Mouse (Mus musculus) testis, adult 2 months (tissue): ENCODE measurements around the gene Ppp2r5b. TPM values are rescaled to one million over a fixed set of nuclear protein-coding genes. Genes with fewer than 3 reads are reported as not detected.

ENCODE experiments used
- H3K27ac ChIP-seq: fragments of 200-500 bp; 2 replicates; pipeline ENCODE4 v1.5.1; 2012; ENCODE audit warnings: low read depth, low read length; ENCODE audit not compliant: control insufficient read depth, insufficient read depth
- H3K27me3 ChIP-seq: fragments of 200-500 bp; 2 replicates; pipeline ENCODE4 v1.6.1; 2012; ENCODE audit warnings: mild to moderate bottlenecking, low read length, moderate library complexity; ENCODE audit not compliant: control insufficient read depth, insufficient read depth
- H3K36me3 ChIP-seq: fragments of 200-500 bp; 2 replicates; pipeline ENCODE4 v1.6.1; 2012; ENCODE audit warnings: mild to moderate bottlenecking, low read length; ENCODE audit not compliant: control insufficient read depth, insufficient read depth
- H3K4me1 ChIP-seq: fragments of 200-500 bp; 2 replicates; pipeline ENCODE4 v1.6.1; 2012; ENCODE audit warnings: low read length; ENCODE audit not compliant: control insufficient read depth, insufficient read depth
- H3K4me3 ChIP-seq: fragments of 200-500 bp; 2 replicates; pipeline ENCODE4 v1.5.1; 2012; ENCODE audit warnings: low read depth, mild to moderate bottlenecking, low read length, moderate library complexity, mixed read lengths; ENCODE audit not compliant: control insufficient read depth
- CTCF ChIP-seq: fragments of 200-500 bp; IDR thresholded peaks from 2 replicates; pipeline ENCODE4 v1.5.1; 2012; ENCODE audit warnings: low read depth, mild to moderate bottlenecking, inconsistent platforms, low read length, moderate library complexity; ENCODE audit not compliant: control insufficient read depth, insufficient read depth, insufficient replicate concordance
- POLR2A ChIP-seq: fragments of 200-500 bp; IDR thresholded peaks from 2 replicates; pipeline ENCODE4 v1.6.1; 2012; ENCODE audit warnings: low read depth, mild to moderate bottlenecking, inconsistent platforms, low read length, moderate library complexity; ENCODE audit not compliant: control insufficient read depth
- polyA plus RNA-seq: library from polyadenylated mRNA; depleted of rRNA; stranded (reverse); fragments of >200 nt; gene quantifications from 2 replicates; pipeline ENCODE4 v1.2.3, GENCODE M21; 2012

The Ppp2r5b gene
- polyA plus RNA-seq, 1 experiment: 4.6 TPM

- H3K27me3 ChIP-seq: no peaks in the 10 kb centered on the region
- no peaks in the 10 kb centered on the region for H3K36me3 ChIP-seq
- no peak overlapping the region for H3K4me3 ChIP-seq
- no peak overlapping the region for H3K27ac ChIP-seq
- TF ChIP-seq POLR2A (no peak), CTCF (no peak)
- H3K4me1 ChIP-seq: peaks cover 16% of the 10 kb centered on the region
Observed at GRCm38 (mm10) chr19:6233647-6234046, 2.0 kb downstream of the Ppp2r5b start.

DNA sequence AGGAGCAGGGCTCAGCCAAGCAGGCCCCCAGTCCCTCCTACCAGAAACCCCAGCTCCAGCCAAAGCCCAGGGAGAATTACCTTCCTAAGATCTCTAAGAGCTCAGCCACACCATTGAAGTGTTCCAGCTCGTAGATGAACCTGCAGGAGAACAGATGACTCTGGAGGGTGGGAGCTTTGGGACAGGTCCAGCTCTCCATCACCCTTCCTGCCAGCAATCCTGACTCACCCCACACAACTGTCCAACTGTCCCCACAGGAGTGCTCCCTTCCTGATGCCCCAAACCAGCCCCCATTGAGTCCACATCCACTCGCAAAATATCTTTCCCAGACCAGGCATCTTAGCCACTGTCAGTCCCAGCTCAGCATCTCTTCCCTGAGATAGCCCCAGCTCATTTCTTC, 4.6 kb downstream of the Ppp2r5b start:
- no peaks in the 10 kb centered on the region for H3K36me3 ChIP-seq
- TF ChIP-seq POLR2A (no peak), CTCF (no peak)
- peaks cover 12% of the 10 kb centered on the region for H3K4me1 ChIP-seq
- H3K27ac ChIP-seq: no peak overlapping the region
- no peaks in the 10 kb centered on the region for H3K27me3 ChIP-seq
- no peak overlapping the region for H3K4me3 ChIP-seq

DNA sequence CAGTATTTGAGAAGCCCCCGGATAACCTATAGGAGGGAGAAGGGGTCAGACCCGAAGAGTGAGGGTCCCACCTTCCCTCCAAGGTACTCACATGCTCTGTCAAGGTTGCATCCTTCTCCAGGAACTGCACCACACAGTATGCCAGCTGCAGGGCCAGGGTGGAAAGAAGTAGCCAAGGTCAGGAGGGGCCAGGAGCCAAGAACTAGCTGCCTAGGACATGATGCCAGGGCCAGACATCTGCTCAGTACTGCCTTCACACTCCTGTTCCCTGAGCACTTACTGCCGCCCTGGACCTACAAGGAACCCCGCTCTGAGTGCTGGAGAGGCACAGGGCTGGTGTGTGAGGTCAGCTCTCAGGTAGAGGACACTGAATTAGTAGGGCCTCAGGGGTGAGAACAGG, 5.3 kb downstream of the Ppp2r5b start:
- no peak for TF ChIP-seq CTCF
- TF ChIP-seq POLR2A: no peak
- H3K27ac ChIP-seq: no peak overlapping the region
- no peaks in the 10 kb centered on the region for H3K36me3 ChIP-seq
- H3K4me1 ChIP-seq: peaks cover 7% of the 10 kb centered on the region
- H3K4me3 ChIP-seq: no peak overlapping the region
- no peaks in the 10 kb centered on the region for H3K27me3 ChIP-seq

DNA sequence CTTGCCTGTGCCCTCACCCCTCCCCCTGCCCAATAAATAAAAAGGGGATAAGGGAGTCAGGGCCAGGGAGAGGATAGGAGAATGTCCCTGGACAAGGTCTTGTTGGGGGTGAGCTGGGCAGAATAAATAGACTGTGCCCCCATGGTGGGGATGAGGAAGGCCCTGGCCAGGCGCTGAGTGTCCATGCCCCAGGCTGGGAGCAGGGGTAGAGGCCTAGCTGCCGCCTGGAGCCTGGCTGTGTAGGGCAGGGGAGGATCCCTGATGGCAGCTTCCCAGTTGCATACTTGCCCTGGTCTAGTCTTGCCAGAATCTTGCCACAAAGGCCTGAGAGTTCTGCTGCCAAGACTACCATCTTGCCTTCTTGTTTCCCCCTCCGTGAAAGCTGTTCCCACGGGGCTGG, 7.8 kb downstream of the Ppp2r5b start:
- Histone ChIP-seq H3K27ac (no peak overlapping the region), H3K36me3 (no peaks in the 10 kb centered on the region)

DNA sequence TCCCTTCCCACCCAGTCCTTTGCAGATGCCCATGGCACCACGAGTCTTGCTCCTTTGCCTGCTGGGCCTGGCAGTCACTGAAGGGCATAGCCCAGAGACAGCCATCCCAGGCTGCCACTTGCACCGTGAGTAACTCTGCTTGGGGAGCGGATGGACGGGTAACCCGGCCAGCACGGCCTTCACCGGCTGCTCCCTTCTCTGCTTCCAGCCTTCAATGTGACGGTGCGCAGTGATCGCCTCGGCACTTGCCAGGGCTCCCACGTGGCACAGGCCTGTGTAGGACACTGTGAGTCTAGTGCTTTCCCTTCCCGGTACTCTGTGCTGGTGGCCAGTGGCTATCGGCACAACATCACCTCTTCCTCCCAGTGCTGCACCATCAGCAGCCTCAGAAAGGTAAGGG, 8.9 kb downstream of the Ppp2r5b start:
- no peaks in the 10 kb centered on the region for H3K4me1 ChIP-seq
- no peaks in the 10 kb centered on the region for H3K36me3 ChIP-seq
- H3K27me3 ChIP-seq: no peaks in the 10 kb centered on the region
- H3K4me3 ChIP-seq: no peak overlapping the region
- no peak overlapping the region for H3K27ac ChIP-seq
- no peak for TF ChIP-seq CTCF
- TF ChIP-seq POLR2A: no peak

More for the DNA sequence above, 7.8 kb downstream of the Ppp2r5b start:
- Histone ChIP-seq H3K4me3 (no peak overlapping the region), H3K27me3 (no peaks in the 10 kb centered on the region), H3K4me1 (no peaks in the 10 kb centered on the region)
- no peak for TF ChIP-seq POLR2A
- TF ChIP-seq CTCF: no peak

DNA sequence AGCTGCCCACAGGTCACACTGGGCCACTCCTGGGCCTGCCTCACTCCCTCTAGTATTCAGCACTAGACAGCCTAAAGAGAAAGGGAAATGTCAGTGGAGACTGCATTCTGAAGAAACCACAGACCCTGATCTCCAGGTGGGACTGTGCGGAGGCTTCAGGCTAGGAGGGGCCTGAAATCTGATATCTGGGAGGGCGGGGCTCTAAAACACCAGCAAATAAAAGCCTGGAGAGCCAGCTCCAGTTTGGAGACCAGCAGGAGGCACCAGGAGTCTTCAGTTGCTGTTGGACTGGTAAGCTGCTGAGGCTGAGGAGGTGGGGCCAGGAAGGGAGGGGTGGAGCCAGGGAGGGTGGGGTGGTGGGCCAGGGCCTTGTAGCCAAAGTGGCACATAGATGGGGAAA, 9.5 kb downstream of the Ppp2r5b start, which contains the start of gene Gpha2:
Gene Gpha2, plus strand, starts transcription at position 246 of the 400 bp plus-strand sequence.
- Histone ChIP-seq H3K27me3 (no peaks in the 10 kb centered on the region), H3K36me3 (no peaks in the 10 kb centered on the region), H3K4me1 (no peaks in the 10 kb centered on the region), H3K27ac (no peak within 1 kb of the TSS), H3K4me3 (no peak within 1 kb of the TSS)
- TF ChIP-seq CTCF: no peak
- TF ChIP-seq POLR2A: no peak

GRCm38 (mm10) chr19:6218606-6219005, 17.1 kb downstream of the Ppp2r5b start:
- no peak for TF ChIP-seq CTCF
- TF ChIP-seq POLR2A: no peak
- H3K27me3 ChIP-seq: no peaks in the 10 kb centered on the region
- no peak overlapping the region for H3K4me3 ChIP-seq
- no peaks in the 10 kb centered on the region for H3K36me3 ChIP-seq
- H3K27ac ChIP-seq: no peak overlapping the region
- H3K4me1 ChIP-seq: no peaks in the 10 kb centered on the region
